Mouse (Mus musculus): Measurements from ENCODE around the gene Atg16l2. TPM values are rescaled to one million over a fixed set of nuclear protein-coding genes. Genes with fewer than 3 reads are reported as not detected.
A peak's percentile ranks its signal among the peaks of the same experiment; 100 is the strongest.

The Atg16l2 gene
- polyA plus RNA-seq, 1 experiment from 2014 or later: 5.3 TPM

GRCm38 (mm10) chr7:101326006-101326405, 24.0 kb upstream of the Atg16l2 start:
- 60% methylated on average over 5 of the region's 5 CpGs for WGBS (ENCODE audit: insufficient replicate concordance)
- peaks cover 41% of the 10 kb centered on the region for H3K4me1 ChIP-seq (ENCODE audit: insufficient read depth)
- no peak overlapping the region for H3K4me3 ChIP-seq (ENCODE audit: low read depth, low read length)
- H3K9ac ChIP-seq (replicated peaks): peak overlapping the region; percentile 66
- ATAC-seq: peak; percentile 11; the same call in 1 of the 2 replicates
- peaks cover 9% of the 10 kb centered on the region for H3K36me3 ChIP-seq (replicated peaks; ENCODE audit: insufficient read depth, low read length)
- TF ChIP-seq EP300 (IDR thresholded peaks at IDR 0.05; ENCODE audit: low read depth) (no peak), CTCF (IDR thresholded peaks at IDR 0.05; ENCODE audit: low read depth) (no peak)
- H3K4me2 ChIP-seq (ENCODE audit: low read depth, low read length): peak overlapping the region; percentile 36
- peak overlapping the region; percentile 97 for H3K27ac ChIP-seq (ENCODE audit: low read depth)
- H3K9me3 ChIP-seq (ENCODE audit: low read length): no peaks in the 10 kb centered on the region
- DNase-seq: peak; percentile 44
- H3K27me3 ChIP-seq (ENCODE audit: insufficient read depth, low read length): no peaks in the 10 kb centered on the region

- Histone ChIP-seq H3K36me3 (replicated peaks; ENCODE audit: insufficient read depth, low read length) (peaks cover 6% of the 10 kb centered on the region), H3K9me3 (ENCODE audit: low read length) (no peaks in the 10 kb centered on the region), H3K27me3 (ENCODE audit: insufficient read depth, low read length) (no peaks in the 10 kb centered on the region), H3K4me1 (ENCODE audit: insufficient read depth) (peaks cover 49% of the 10 kb centered on the region), H3K9ac (replicated peaks) (peak overlapping the region; percentile 66), H3K4me2 (ENCODE audit: low read depth, low read length) (peak overlapping the region; percentile 92), H3K27ac (ENCODE audit: low read depth) (peak overlapping the region; percentile 98), H3K4me3 (ENCODE audit: low read depth, low read length) (no peak overlapping the region; the same call in 1 of the 2 replicates)
- TF ChIP-seq EP300 (IDR thresholded peaks at IDR 0.05; ENCODE audit: low read depth) (peak; percentile 91), CTCF (IDR thresholded peaks at IDR 0.05; ENCODE audit: low read depth) (no peak)
- ATAC-seq: peak; percentile 60
- DNase-seq: peak; percentile 44
- WGBS (ENCODE audit: insufficient replicate concordance): 48% methylated on average over 6 of the region's 6 CpGs
Observed at GRCm38 (mm10) chr7:101324142-101324962, 22.3 kb upstream of the Atg16l2 start.

- H3K9me3 ChIP-seq (ENCODE audit: low read length): no peaks in the 10 kb centered on the region
- peak overlapping the region; percentile 92 for H3K4me2 ChIP-seq (ENCODE audit: low read depth, low read length)
- peak overlapping the region; percentile 98 for H3K27ac ChIP-seq (ENCODE audit: low read depth)
- peaks cover 6% of the 10 kb centered on the region for H3K36me3 ChIP-seq (replicated peaks; ENCODE audit: insufficient read depth, low read length)
- peaks cover 51% of the 10 kb centered on the region for H3K4me1 ChIP-seq (ENCODE audit: insufficient read depth)
- 42% methylated on average over 3 of the region's 4 CpGs for WGBS (ENCODE audit: insufficient replicate concordance)
- peak overlapping the region; percentile 80 for H3K9ac ChIP-seq (replicated peaks)
- peak; percentile 85 for DNase-seq
- peak; percentile 74 for ATAC-seq
- TF ChIP-seq CTCF (IDR thresholded peaks at IDR 0.05; ENCODE audit: low read depth) (peak; percentile 37), EP300 (IDR thresholded peaks at IDR 0.05; ENCODE audit: low read depth) (peak; percentile 82)
- no peaks in the 10 kb centered on the region for H3K27me3 ChIP-seq (ENCODE audit: insufficient read depth, low read length)
- peak overlapping the region; percentile 88 for H3K4me3 ChIP-seq (ENCODE audit: low read depth, low read length)
Observed at GRCm38 (mm10) chr7:101323141-101323594, 21.1 kb upstream of the Atg16l2 start.

- H3K9ac ChIP-seq (replicated peaks): peak overlapping the region; percentile 80
- peak overlapping the region; percentile 88 for H3K4me3 ChIP-seq (ENCODE audit: low read depth, low read length)
- peak overlapping the region; percentile 92 for H3K4me2 ChIP-seq (ENCODE audit: low read depth, low read length)
- H3K36me3 ChIP-seq (replicated peaks; ENCODE audit: insufficient read depth, low read length): peaks cover 6% of the 10 kb centered on the region; the same call in 1 of the 2 replicates
- ATAC-seq: 0 out of 2 replicates have a peak, but pooled peaks have one; percentile 0
- WGBS (ENCODE audit: insufficient replicate concordance): 2% methylated on average over 42 of the region's 61 CpGs
- H3K27ac ChIP-seq (ENCODE audit: low read depth): peak overlapping the region; percentile 98
- H3K4me1 ChIP-seq (ENCODE audit: insufficient read depth): peaks cover 63% of the 10 kb centered on the region
- no peaks in the 10 kb centered on the region for H3K27me3 ChIP-seq (ENCODE audit: insufficient read depth, low read length)
- H3K9me3 ChIP-seq (ENCODE audit: low read length): no peaks in the 10 kb centered on the region
- peak; percentile 62 for DNase-seq
- TF ChIP-seq EP300 (IDR thresholded peaks at IDR 0.05; ENCODE audit: low read depth) (no peak), CTCF (IDR thresholded peaks at IDR 0.05; ENCODE audit: low read depth) (no peak)
Observed at GRCm38 (mm10) chr7:101321218-101321827, 19.3 kb upstream of the Atg16l2 start.

- Histone ChIP-seq H3K9ac (replicated peaks) (peak overlapping the region; percentile 80), H3K4me1 (ENCODE audit: insufficient read depth) (peaks cover 65% of the 10 kb centered on the region), H3K27ac (ENCODE audit: low read depth) (peak overlapping the region; percentile 98), H3K9me3 (ENCODE audit: low read length) (no peaks in the 10 kb centered on the region), H3K27me3 (ENCODE audit: insufficient read depth, low read length) (no peaks in the 10 kb centered on the region), H3K4me3 (ENCODE audit: low read depth, low read length) (peak overlapping the region; percentile 88), H3K36me3 (replicated peaks; ENCODE audit: insufficient read depth, low read length) (peaks cover 6% of the 10 kb centered on the region; the same call in 1 of the 2 replicates), H3K4me2 (ENCODE audit: low read depth, low read length) (peak overlapping the region; percentile 92)
- no peak for TF ChIP-seq CTCF (IDR thresholded peaks at IDR 0.05; ENCODE audit: low read depth)
- no peak for TF ChIP-seq EP300 (IDR thresholded peaks at IDR 0.05; ENCODE audit: low read depth)
- ATAC-seq (peak; percentile 51), DNase-seq (peak; percentile 85)
- WGBS (ENCODE audit: insufficient replicate concordance): 7% methylated on average over 21 of the region's 37 CpGs
Observed at GRCm38 (mm10) chr7:101320399-101321217, 18.6 kb upstream of the Atg16l2 start.

Measured in liver, postnatal 0 days (tissue).